Mouse (Mus musculus) MEL (cell line): Measurements from ENCODE around the gene Gal3st3. TPM values are rescaled to one million over a fixed set of nuclear protein-coding genes. Genes with fewer than 3 reads are reported as not detected.

Experiments
- DNase-seq: peaks from one replicate; pipeline ENCODE4 v3.0.0; 2011; ENCODE audit warnings: low read depth, low spot score
- H3K27ac ChIP-seq: 2 replicates; pipeline ENCODE4 v1.5.1; 2012; ENCODE audit warnings: low read depth, mild to moderate bottlenecking, control low read depth, low read length, moderate library complexity; ENCODE audit not compliant: control insufficient read depth
- H3K27me3 ChIP-seq, 2 experiments: fragments of 150-350 bp in 1 of 2; sonication (generic) in 1 of 2; 2 replicates each; pipeline ENCODE4 v1.6.1; 2012; ENCODE audit warnings: low read length in 2 of 2, mild to moderate bottlenecking in 2 of 2, improper control_type of control experiment in 1 of 2, moderate library complexity in 1 of 2; ENCODE audit not compliant: insufficient read depth in 2 of 2, control insufficient read depth in 1 of 2
- H3K36me3 ChIP-seq, 2 experiments: 2 replicates each; pipeline ENCODE4 v1.6.1; 2012 to 2014; ENCODE audit warnings: low read length in 2 of 2, improper control_type of control experiment in 1 of 2, inconsistent platforms in 1 of 2, mild to moderate bottlenecking in 1 of 2; ENCODE audit not compliant: insufficient read depth in 2 of 2, control insufficient read depth in 1 of 2
- H3K4me1 ChIP-seq, 2 experiments: fragments of 150-350 bp in 1 of 2; sonication (generic) in 1 of 2; 2 replicates each; pipeline ENCODE4 v1.6.1; 2012; ENCODE audit warnings: low read length in 2 of 2, improper control_type of control experiment in 1 of 2, mild to moderate bottlenecking in 1 of 2; ENCODE audit not compliant: insufficient read depth in 2 of 2, control insufficient read depth in 1 of 2
- H3K4me3 ChIP-seq, 2 experiments: fragments of 150-350 bp in 1 of 2; sonication (generic) in 1 of 2; 2 replicates each; pipeline ENCODE4 v1.5.1; 2012; ENCODE audit warnings: low read depth in 2 of 2, low read length in 2 of 2, mild to moderate bottlenecking in 2 of 2, moderate library complexity in 2 of 2, control low read depth in 1 of 2, improper control_type of control experiment in 1 of 2; ENCODE audit not compliant: control insufficient read depth in 1 of 2, insufficient read depth in 1 of 2
- H3K79me2 ChIP-seq: 2 replicates; pipeline ENCODE4 v1.6.1; 2012; ENCODE audit warnings: mild to moderate bottlenecking, low read length, moderate library complexity; ENCODE audit not compliant: control insufficient read depth, poor library complexity, insufficient read depth
- H3K9ac ChIP-seq: 2 replicates; pipeline ENCODE4 v1.6.1; 2012; ENCODE audit warnings: low read depth, mild to moderate bottlenecking, control low read depth, low read length, moderate library complexity; ENCODE audit not compliant: control insufficient read depth, poor library complexity, severe bottlenecking
- H3K9me3 ChIP-seq: fragments of 150-350 bp; sonication (generic); replicated peaks from 2 replicates; pipeline ENCODE4 v1.6.1; 2012; ENCODE audit warnings: mild to moderate bottlenecking, low read length, improper control_type of control experiment, moderate library complexity; ENCODE audit not compliant: insufficient read depth
- CHD1 ChIP-seq: IDR thresholded peaks from 2 replicates; pipeline ENCODE4 v1.6.1; 2012; ENCODE audit warnings: low read depth, mild to moderate bottlenecking, inconsistent platforms, low read length, improper control_type of control experiment
- CHD2 ChIP-seq: IDR thresholded peaks from 2 replicates; pipeline ENCODE4 v1.6.1; 2011; ENCODE audit warnings: low read length, improper control_type of control experiment
- CTCF ChIP-seq, 3 experiments: IDR thresholded peaks in 2 of 3; conservative IDR thresholded peaks in 1 of 3; 2 replicates each; pipeline ENCODE4 v1.5.1; 2011 to 2012; ENCODE audit warnings: low read length in 3 of 3, low read depth in 2 of 3, mild to moderate bottlenecking in 2 of 3, improper control_type of control experiment in 1 of 3, inconsistent platforms in 1 of 3, mixed read lengths in 1 of 3, moderate library complexity in 1 of 3; ENCODE audit not compliant: control insufficient read depth in 1 of 3, insufficient read depth in 1 of 3, poor library complexity in 1 of 3, severe bottlenecking in 1 of 3
- E2F4 ChIP-seq: IDR thresholded peaks from 2 replicates; pipeline ENCODE4 v1.6.1; 2011; ENCODE audit warnings: low read depth, low read length, improper control_type of control experiment, borderline replicate concordance
- ETS1 ChIP-seq: IDR thresholded peaks from 2 replicates; pipeline ENCODE4 v1.6.1; 2012; ENCODE audit warnings: low read depth, mild to moderate bottlenecking, inconsistent platforms, low read length, improper control_type of control experiment, moderate library complexity
- GABPA ChIP-seq: IDR thresholded peaks from 2 replicates; pipeline ENCODE4 v1.6.1; 2012; ENCODE audit warnings: low read depth, mild to moderate bottlenecking, inconsistent platforms, low read length, improper control_type of control experiment, moderate library complexity
- HCFC1 ChIP-seq: IDR thresholded peaks from 2 replicates; pipeline ENCODE4 v1.6.1; 2012; ENCODE audit warnings: low read depth, mild to moderate bottlenecking, inconsistent platforms, low read length, improper control_type of control experiment, moderate library complexity
- MAFK ChIP-seq: IDR thresholded peaks from 2 replicates; pipeline ENCODE4 v1.6.1; 2011; ENCODE audit warnings: low read depth, mild to moderate bottlenecking, low read length, improper control_type of control experiment, borderline replicate concordance
- MAX ChIP-seq: IDR thresholded peaks from 2 replicates; pipeline ENCODE4 v1.6.1; 2011; ENCODE audit warnings: low read length, improper control_type of control experiment
- MAZ ChIP-seq: IDR thresholded peaks from 2 replicates; pipeline ENCODE4 v1.6.1; 2012; ENCODE audit warnings: low read depth, mild to moderate bottlenecking, inconsistent platforms, low read length, improper control_type of control experiment
- MXI1 ChIP-seq: IDR thresholded peaks from 2 replicates; pipeline ENCODE4 v1.6.1; 2011; ENCODE audit warnings: mild to moderate bottlenecking, low read depth, low read length, improper control_type of control experiment
- POLR2A ChIP-seq, 2 experiments: IDR thresholded peaks; 2 replicates each; pipeline ENCODE4 v1.6.1; 2011 to 2012; ENCODE audit warnings: low read length in 2 of 2, mild to moderate bottlenecking in 2 of 2, control low read depth in 1 of 2, improper control_type of control experiment in 1 of 2, low read depth in 1 of 2, moderate library complexity in 1 of 2; ENCODE audit not compliant: control insufficient read depth in 1 of 2, insufficient read depth in 1 of 2, poor library complexity in 1 of 2
- POLR2AphosphoS5 ChIP-seq: IDR thresholded peaks from 2 replicates; pipeline ENCODE4 v1.6.1; 2012; ENCODE audit warnings: low read depth, borderline replicate concordance, mild to moderate bottlenecking, inconsistent platforms, low read length, moderate library complexity, mixed read lengths
- RCOR1 ChIP-seq: IDR thresholded peaks from 2 replicates; pipeline ENCODE4 v1.6.1; 2012; ENCODE audit warnings: low read depth, mild to moderate bottlenecking, inconsistent platforms, low read length, improper control_type of control experiment
- SIN3A ChIP-seq: IDR thresholded peaks from 2 replicates; pipeline ENCODE4 v1.6.1; 2012; ENCODE audit warnings: low read length, improper control_type of control experiment, inconsistent platforms
- SMC3 ChIP-seq: IDR thresholded peaks from 2 replicates; pipeline ENCODE4 v1.6.1; 2011; ENCODE audit warnings: low read depth, low read length, improper control_type of control experiment
- TAL1 ChIP-seq: IDR thresholded peaks from 2 replicates; pipeline ENCODE4 v1.6.1; 2012; ENCODE audit warnings: mild to moderate bottlenecking, inconsistent platforms, low read length, moderate library complexity, mixed read lengths
- USF1 ChIP-seq: IDR thresholded peaks from 2 replicates; pipeline ENCODE4 v1.6.1; 2014; ENCODE audit warnings: low read depth, mild to moderate bottlenecking, inconsistent platforms, low read length, improper control_type of control experiment, moderate library complexity
- polyA plus RNA-seq, 2 experiments: library from polyadenylated mRNA; stranded (reverse) in 1 of 2; unstranded in 1 of 2; fragments of >175 nt in 1 of 2; fragments of >200 nt in 1 of 2; gene quantifications; 2 replicates each; pipeline versions ENCODE4 v1.2.1 to v1.2.4; 2012; ENCODE audit warnings: low replicate concordance in 2 of 2, low read depth in 1 of 2; ENCODE audit not compliant: insufficient read length in 2 of 2, insufficient read depth in 1 of 2, missing spikeins in 1 of 2
- total RNA-seq: library from RNA; depleted of rRNA; stranded (reverse); fragments of 300-350 nt; gene quantifications from 2 replicates; pipeline ENCODE4 v1.2.3, GENCODE M21; 2012

Gene Gal3st3
- total and polyA plus RNA-seq, 3 experiments: 0.04 TPM; not detected in 2

- Histone ChIP-seq H3K79me2 (peaks cover 13% of the 10 kb centered on the region), H3K4me1 (peaks cover 20 to 32% of the 10 kb centered on the region in 2 experiments), H3K9ac (no peak overlapping the region), H3K9me3 (no peaks in the 10 kb centered on the region), H3K27me3 (no peaks in the 10 kb centered on the region), H3K27ac (0 out of 2 replicates have a peak overlapping the region, but pooled peaks have one; percentile 6), H3K4me3 (peak overlapping the region in 1 of 2 experiments; percentile 75; a peak in 1 of 4 replicates), H3K36me3 (peaks cover 11 to 41% of the 10 kb centered on the region in 2 experiments)
- no peak for DNase-seq
- no peak for TF ChIP-seq TAL1
- no peak for TF ChIP-seq CHD2
- TF ChIP-seq ETS1: no peak
- TF ChIP-seq E2F4: no peak
- no peak for TF ChIP-seq SMC3
- no peak for TF ChIP-seq POLR2AphosphoS5
- TF ChIP-seq MAZ: no peak
- no peak for TF ChIP-seq MAX
- no peak for TF ChIP-seq MAFK
- no peak for TF ChIP-seq POLR2A (IDR thresholded peaks at IDR 0.05; ENCODE audit: control insufficient read depth in 1 of 2, insufficient read depth in 1 of 2, low read depth in 1 of 2, low read length in 2 of 2, poor library complexity in 1 of 2)
- TF ChIP-seq CTCF (IDR thresholded peaks at IDR 0.05 in 2 of 3, conservative IDR thresholded peaks at IDR 0.05 in 1 of 3; ENCODE audit: control insufficient read depth in 1 of 3, insufficient read depth in 1 of 3, low read depth in 2 of 3, low read length in 3 of 3, poor library complexity in 1 of 3, severe bottlenecking in 1 of 3): no peak
- TF ChIP-seq CHD1: no peak
- TF ChIP-seq RCOR1: no peak
- TF ChIP-seq USF1: no peak
- TF ChIP-seq MXI1: no peak
- TF ChIP-seq GABPA: no peak
- TF ChIP-seq SIN3A: no peak
- TF ChIP-seq HCFC1: no peak
Observed at GRCm38 (mm10) chr19:5271430-5271829, 26.7 kb upstream of the Gal3st3 start.

- peak; percentile 5; the same call in 1 of the 2 replicates for TF ChIP-seq SMC3
- TF ChIP-seq CHD1: 0 out of 2 replicates have a peak, but pooled peaks have one; percentile 68
- no peak for TF ChIP-seq TAL1
- no peak for TF ChIP-seq GABPA
- Histone ChIP-seq H3K79me2 (peaks cover 13% of the 10 kb centered on the region), H3K4me3 (peak overlapping the region; percentile 69 to 75), H3K9me3 (no peaks in the 10 kb centered on the region), H3K27me3 (no peaks in the 10 kb centered on the region), H3K9ac (peak overlapping the region; percentile 96), H3K4me1 (peaks cover 16 to 28% of the 10 kb centered on the region in 2 experiments), H3K36me3 (peaks cover 11 to 35% of the 10 kb centered on the region in 2 experiments), H3K27ac (peak overlapping the region; percentile 86)
- peak; percentile 35 for DNase-seq
Observed at GRCm38 (mm10) chr19:5272326-5272795, 25.8 kb upstream of the Gal3st3 start.
